Mouse (Mus musculus) hematopoietic stem cell, adult 5-6 weeks (primary cell): ENCODE results near the gene Gpank1. TPM values are rescaled to one million over a fixed set of nuclear protein-coding genes. Genes with fewer than 3 reads are reported as not detected.

Experiments used
- ATAC-seq, 2 experiments: fragments of 125-278 bp in 1 of 2; replicated peaks in 1 of 2; 2 replicates each; pipeline ENCODE4 v1.8.0; 2016 to 2017; ENCODE audit warnings: inconsistent platforms in 2 of 2, mild to moderate bottlenecking in 2 of 2, moderate number of reproducible peaks in 2 of 2, low read depth in 1 of 2, moderate TSS enrichment in 1 of 2; ENCODE audit not compliant: low FRiP score in 2 of 2, poor library complexity in 2 of 2, severe bottlenecking in 2 of 2, insufficient read depth in 1 of 2, low TSS enrichment in 1 of 2
- total RNA-seq: library from RNA; stranded (forward); fragments of 172-1452, 232-1000 nt; gene quantifications from 2 replicates; pipeline ENCODE4 v1.2.3, GENCODE M21; 2017

Gpank1 gene
- total RNA-seq, 1 experiment from 2014 or later: 31.2 TPM

DNA sequence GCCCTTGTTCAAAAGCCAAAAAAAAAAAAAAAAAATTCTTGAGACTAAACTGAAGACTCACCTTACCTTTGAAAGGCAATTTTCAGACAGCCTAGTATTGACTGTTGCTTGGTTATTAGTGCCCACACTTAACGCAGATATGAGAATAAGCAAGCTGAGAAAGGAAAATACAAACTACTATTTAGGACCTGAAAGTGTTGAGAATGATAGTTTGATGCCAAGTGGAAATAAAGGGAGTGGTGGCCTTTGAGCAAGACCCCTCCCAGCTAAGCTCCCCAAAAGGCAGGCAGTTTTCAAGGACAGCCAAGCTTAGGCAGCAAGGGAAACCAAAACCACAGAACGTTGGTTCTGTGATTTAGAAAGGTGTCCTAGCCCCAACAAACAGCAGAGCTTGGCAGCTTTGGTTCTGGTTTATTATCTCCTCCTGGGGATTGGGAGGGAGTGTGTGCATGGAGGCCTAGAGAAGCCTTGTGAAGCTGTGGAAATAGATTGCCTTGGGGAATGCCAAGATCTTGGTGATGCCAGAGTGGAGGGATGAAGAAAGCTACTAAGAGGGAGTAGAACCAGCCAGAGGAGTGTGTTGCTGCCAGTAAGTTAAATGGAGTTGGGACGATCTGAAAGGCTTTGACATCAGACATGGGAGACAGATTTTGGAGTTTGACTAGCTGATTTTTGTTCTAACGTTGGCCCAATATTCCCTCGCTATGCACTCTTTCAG is 26.8 kb downstream of the Gpank1 start:
- ATAC-seq: no peak

DNA sequence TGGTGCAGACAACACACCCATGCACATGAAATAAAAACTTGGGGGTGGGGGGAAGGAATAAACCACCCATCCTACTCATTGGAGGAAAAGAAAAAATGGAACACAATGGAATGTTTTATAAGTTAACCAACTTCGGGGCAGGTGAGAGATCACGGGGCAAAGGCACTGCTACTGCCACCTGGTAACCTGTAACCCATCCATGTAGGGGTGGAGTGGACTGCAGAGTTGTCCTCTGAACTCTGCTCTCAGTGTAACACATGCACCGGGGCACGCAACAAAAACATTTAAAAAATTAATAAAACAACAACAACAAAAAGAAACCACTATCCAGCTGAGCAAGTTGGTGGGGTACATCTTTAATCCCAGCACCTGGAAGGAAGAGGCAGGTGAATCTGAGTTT is 30.9 kb downstream of the Gpank1 start:
- no peak for ATAC-seq

DNA sequence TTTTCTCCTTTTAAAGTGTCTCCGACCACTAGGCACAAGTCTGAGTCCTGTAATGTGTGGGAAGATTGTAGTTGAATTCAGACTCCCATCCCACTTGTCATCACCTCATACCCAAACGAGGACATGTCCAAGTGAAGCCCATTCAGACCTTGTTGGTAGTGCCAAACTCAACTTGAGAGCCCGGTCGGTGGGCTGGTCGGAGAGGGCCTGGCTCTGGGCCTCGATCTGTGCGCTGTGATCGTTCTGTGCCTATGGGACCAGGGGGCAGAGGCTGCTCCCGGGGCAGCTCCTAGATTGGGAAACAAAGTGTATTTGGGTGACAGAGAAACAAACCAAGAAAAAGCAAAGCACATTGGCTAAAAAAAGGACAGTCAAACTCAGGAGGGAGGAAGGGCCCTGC is 31.8 kb downstream of the Gpank1 start:
- ATAC-seq: no peak

DNA sequence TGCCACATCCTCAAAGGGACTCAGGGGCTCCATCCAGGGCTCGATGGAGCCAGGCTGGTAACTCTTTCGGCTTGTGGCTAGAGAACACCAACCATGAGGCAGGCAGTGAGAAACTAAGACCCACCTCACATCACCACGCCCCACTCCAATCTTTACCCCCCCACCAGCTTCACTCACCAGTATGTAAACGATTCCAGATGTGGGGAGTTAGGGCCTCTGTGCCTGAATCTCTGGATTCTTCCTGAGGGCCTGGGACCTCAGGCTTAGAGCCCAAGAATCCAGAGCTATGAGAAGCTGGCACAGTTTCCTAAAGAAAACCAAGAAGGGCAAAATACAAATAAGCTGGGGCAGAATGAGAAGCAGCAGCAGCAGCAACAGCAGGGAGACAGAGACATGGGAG is 32.7 kb downstream of the Gpank1 start:
- no peak for ATAC-seq

DNA sequence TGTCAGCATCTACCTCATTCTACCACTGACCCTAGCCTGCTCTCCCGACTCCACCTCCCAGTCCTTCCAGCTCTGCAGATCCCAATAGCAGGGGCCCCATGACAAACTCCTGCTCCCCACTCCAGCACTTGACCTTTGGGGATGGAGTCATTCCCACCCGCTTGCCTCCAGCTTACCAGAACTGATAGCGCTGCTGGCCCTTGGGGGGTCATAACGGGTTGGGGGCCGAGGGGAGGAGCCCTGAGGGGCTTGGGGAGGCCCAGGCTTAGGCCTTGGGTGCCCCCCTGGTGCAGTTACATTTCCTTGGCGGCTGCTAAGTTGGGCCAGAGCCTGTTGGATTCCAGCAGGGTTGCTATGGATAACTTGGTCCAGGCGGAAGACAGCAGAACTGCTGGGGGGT is 33.4 kb downstream of the Gpank1 start:
- no peak for ATAC-seq

DNA sequence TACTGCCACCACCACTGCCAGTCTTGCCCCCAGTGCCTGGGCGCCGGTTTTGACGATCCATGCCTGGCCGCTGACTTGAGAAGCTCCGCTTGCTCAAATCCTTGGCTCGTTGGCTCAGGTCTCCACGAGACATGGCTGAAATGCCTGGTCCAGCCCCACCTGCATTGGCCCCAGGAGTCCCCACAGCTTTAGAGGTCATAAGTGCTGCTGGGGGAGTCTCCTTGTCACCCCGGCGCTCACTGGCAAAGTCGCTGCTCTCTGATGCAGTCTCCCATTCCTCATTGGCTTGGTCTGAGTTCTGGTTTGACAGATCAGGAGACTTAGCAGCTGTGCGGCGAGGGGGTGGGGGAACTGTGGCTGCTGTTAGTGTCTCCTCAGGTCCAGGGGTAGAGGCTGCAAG is 34.2 kb downstream of the Gpank1 start:
- ATAC-seq: no peak

DNA sequence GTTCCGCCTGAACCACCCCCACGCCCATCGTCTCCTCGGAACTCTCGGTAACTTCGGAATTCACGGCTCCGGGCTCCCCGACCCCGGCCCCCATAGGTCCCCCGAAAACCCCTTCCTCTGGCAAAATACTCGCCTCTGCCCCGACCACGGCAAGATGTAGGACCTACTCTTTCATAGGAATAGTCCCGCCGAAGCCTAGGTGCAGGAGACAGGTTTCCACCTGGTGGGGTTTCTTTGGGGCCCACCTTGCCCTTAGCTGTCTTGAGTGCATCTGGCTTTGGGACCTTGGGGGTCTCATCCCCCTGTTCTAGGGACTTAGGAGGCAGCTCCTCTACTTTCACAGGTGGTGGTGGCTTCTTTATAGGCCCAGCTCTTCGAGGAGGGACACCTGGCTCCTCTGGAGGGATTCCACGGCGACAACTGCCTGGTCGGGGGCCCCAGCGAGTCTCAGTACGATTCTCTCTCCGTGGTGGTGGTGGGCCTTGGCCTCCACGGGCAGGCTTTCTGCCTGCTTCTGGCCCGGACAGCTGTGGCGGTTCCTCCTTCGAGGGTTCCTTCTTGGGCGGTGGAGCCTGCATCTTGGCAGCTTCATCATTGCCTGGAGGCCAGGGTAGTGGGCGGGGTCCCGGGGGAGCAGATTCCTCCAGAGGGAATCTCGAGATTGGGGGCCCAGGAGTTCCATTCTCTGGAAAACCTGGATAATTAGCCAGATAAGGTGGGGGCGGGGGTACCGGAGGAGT is 35.4 kb downstream of the Gpank1 start:
- no peak for ATAC-seq

DNA sequence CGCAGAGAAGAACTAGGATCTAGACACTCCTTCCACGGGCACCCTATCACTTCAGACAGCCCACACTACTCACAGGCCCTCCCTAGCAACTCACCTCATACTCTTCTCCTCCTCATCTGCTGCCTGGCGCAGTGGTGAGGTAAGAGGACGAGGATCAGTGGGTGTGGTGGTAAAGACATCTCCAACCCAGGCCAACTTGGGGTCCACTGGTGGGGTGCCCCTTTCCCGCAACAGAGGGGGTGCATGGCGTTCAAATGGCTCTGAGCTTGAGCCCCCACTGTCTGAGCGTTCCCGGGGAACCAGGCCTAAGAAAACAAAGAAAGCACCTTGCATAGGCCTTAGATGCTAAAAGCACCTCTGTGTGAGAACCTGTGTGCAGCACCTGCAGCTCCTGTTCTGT is 36.0 kb downstream of the Gpank1 start:
- no peak for ATAC-seq

DNA sequence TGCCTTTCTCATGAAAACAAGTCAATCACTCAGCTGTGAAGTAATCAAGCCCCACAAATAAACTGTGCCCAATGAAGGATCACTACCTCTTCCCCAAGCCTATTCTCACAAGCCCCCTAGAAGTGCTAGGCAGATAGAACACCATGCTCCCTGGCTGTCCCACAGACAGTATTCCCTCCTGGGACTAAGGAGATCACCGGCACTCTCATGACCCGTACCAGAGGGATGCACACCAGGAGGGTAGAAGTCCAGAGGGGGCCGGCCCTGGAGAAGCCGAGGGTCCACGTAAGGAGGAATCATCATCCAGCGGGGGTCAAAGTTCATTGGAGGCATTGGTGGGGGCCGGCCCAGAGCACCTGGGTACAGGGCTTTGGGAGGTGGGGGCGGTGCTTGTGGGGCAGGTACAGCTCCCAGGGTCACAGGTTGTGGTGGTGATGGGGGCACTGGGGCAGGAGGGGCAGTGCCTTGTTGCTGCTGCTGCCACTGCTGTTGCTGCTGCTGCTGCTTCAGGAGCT is 36.5 kb downstream of the Gpank1 start:
- ATAC-seq: no peak

DNA sequence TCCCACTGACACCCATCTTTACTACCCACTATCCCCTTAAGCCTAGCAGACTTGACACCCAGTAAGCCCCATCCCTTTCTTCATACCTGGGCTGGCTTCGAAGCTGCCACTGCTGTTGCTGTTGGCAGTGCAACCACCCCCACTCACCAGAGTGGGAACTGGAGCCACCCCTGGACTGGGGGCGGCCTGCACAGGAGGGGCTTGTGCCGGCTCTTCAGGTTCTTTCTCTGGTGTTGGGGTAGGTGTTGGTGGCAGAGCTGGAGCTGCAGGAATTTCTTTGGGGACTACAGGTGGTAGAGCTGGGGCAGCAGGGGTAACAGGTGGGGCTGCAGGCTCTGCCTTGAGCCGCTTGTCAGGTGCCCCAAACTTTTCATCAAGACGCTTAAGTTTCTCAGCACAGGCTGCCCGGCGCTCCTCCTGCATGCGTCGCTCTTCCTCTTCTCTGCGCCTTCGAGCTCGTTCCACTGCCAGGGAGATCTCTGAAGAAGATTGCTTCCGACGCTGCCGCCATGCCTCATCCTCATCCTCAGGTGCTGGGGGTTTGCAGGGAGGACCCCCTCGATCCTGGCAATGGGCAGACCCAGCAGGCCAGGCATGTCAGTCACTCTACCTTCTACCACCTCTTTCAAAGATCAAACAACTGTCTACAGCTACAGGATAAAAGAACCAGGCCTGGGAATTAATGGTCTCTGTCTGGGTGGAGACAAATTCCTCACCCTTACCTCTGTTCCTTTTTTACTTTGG is 37.8 kb downstream of the Gpank1 start:
- no peak for ATAC-seq

DNA sequence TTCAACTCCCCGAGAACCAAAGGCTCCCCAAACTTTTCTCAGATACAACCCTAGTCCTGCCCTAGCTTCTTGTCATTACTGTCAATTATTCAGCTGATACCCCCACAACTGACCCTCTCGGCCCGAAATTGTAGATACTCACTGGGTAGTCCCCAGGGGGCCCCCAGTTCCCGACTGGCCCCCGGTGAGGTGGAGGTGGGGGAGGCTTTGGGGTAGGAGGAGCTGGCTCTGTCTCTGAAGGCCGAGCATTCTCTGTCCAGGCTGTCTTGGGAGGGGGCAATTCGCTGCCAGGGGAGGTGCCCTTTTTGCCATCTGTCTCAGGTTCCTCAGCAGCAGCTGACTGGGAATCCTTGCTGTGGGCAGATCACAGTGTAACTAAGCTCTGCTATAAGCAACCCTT is 38.4 kb downstream of the Gpank1 start:
- no peak for ATAC-seq

DNA sequence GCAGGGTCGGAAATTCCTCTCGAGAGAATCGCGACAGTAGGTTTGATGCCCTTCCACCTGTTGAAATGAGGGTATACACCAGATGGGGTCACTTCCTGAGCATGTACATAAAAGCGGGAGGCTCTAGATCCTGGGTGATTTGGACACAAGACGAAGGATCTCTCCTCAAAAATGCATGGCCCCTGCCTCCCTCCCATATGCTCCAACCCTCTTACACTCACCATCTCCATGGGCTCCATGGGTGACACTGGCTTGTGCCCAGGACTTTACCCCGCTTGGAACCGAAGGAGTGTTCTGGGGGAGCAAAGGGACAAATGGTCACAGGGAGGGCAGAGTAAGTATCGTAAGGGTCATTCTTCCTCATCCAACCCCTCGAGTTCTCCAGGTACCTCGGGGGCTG is 40.2 kb downstream of the Gpank1 start:
- no peak for ATAC-seq

DNA sequence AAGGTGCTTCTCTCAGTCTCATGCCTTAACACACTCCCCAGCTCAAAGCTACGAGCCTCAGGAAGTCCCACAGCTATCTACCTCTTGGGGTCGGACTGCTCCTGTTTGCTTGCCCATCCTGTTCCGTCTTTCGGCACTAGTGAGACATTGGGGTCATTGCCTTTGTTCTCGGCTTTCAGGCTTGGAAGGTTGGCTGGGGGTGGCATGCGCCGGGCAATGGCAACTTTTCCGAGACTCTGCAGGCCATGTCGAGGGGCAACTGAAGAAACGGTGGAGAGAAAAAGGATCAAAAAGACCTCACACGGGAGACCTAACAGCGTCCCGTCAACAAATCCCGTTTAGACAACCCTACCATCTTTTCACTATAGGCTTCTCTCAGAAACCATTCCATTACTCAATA is 40.9 kb downstream of the Gpank1 start:
- ATAC-seq: no peak

DNA sequence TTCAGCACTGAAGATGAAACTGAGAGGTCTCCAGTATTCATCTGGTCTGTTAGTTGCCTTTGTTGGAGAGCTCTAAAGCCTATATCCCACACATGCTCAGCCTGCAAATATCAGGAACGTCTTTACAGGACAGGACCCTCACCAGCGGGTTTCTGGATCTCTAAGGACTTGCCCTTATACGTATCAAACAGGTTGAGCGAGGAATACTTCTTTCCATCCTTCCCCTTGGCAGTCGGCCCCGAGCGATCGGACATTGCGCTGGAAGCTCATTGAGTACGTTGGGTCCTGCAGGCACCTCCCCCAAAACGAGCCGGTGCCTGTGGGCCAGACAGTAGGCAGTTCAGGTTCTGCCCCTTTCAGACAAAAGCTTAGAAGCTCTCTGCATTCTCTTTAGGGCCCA is 41.5 kb downstream of the Gpank1 start:
- ATAC-seq: no peak

DNA sequence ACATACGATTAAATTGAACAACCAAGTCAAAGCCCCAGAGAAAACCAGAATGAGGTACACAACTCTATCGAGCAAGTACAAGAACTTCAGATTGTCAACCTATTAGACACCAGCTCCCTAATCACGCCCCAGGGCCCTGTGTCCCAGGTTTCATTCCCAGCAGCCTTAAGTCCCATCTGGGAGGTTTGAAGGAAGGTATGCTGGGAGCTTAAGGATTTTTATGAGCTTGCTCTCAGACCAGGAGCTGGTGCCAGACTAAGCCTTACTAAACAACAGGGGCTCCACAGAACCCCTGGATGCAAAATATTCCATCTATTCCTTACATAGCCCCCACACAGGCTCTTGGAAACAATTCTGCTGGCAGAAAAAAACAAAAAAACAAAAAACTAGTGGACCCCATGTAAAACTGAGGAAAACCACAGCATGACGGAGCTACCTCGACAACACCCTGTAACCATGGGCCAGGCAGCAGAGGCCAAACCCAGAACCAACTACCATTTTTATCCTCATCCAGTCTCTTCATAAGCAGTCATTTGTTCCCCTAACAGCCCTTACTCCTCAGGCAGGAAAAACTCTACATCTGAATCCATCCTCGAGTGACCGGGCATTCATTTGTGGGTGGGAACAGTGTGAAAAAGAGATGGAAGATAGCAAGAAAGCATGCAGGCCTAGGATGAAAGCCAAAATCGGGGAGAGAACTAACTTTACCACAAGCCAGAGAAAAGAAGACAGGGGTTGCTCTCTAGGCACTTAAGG is 42.2 kb downstream of the Gpank1 start:
- ATAC-seq: no peak

DNA sequence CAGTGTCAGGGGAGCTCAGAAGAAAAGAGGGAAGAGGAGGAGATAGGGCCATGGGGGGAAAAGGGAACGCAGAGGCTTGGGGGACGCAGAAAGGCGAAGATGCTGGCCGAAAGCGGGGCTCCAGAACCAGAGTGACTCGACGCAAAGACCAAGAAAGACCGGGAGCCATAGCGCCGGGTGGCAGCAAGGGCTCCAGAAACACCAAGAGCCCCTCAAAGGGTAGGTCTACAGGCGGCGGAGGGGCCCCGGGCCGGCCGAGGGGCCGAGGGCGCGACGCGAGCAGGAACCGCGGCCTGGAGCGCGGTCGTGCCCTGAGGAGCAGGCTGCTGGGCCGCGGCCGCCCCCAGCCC is 42.9 kb downstream of the Gpank1 start:
- no peak for ATAC-seq

DNA sequence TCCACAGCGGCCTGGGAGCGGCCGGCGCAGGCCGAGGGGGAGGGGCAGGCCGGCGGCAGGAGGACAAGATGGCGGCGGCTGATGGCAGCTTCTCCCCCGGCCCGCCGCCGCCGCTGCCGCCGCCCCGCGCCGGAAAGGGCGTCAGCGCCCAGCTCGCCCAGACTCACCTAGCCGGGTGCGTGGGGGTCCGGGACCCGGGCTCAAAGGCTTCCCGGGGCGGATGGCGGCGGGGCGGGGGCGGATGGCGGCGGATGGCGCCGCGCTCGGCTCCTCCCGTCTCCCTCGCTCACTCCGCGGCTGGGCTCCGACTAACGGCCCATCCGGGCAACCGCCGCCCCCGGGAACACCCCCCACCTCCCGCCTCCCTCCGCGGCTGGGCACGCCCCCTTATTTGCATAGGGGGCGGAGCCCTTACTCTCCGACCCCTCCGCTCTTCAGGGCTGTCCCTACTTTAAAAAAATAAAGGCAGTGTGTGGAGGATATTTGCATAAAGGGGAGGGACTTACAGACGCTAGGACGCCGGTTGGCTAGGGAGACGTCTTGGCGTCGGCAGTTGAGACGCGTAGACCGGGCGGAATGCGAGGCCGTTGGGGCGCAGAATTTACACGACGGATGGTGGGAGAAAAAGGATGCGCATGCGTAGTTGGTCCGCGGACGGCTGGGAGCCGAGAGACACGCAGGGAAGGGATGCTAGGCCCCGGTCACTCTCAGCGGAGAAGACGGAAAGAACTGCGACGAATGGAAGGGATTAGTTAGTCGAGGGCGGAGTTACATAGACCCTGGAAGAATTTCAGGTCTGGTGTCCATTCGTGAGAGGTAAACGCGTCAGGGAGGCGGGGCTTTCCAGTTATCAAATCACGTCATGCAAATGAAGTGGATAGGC is 43.6 kb downstream of the Gpank1 start, which contains the start of gene Prrc2a:
TSS of gene Prrc2a (minus strand) at position 330 of the 883 bp plus-strand sequence.
- peak; percentile 93 for ATAC-seq
